Mouse (Mus musculus): ENCODE data around the gene Zfp229. TPM values are rescaled to one million over a fixed set of nuclear protein-coding genes. Genes with fewer than 3 reads are reported as not detected.
"Not testable (repeated sequence)": the region's sequence is repeated elsewhere in the genome, so short reads cannot be mapped to it uniquely, and the experiment has no call there.

Zfp229 gene
- polyA plus RNA-seq, 1 experiment from 2014 or later: 5.8 TPM

GRCm38 (mm10) chr17:21770336-21770735, 39.7 kb downstream of the Zfp229 start:
- Histone ChIP-seq H3K4me1 (no peaks in the 10 kb centered on the region), H3K9me3 (no peaks in the 10 kb centered on the region), H3K4me3 (no peak overlapping the region), H3K36me3 (no peaks in the 10 kb centered on the region), H3K27me3 (ENCODE audit: insufficient read depth, poor library complexity, severe bottlenecking) (no peaks in the 10 kb centered on the region), H3K27ac (no peak overlapping the region)
- WGBS: 82% methylated on average over 2 of the region's 2 CpGs
- no peak for DNase-seq (ENCODE audit: low spot score)

- no peak overlapping the region for H3K4me3 ChIP-seq
- 0 out of 2 replicates have a peak, but pooled peaks cover 4% of the 10 kb centered on the region for H3K9me3 ChIP-seq
- H3K27me3 ChIP-seq (ENCODE audit: insufficient read depth, poor library complexity, severe bottlenecking): no peaks in the 10 kb centered on the region
- H3K27ac ChIP-seq: no peak overlapping the region
- H3K36me3 ChIP-seq: no peaks in the 10 kb centered on the region
- 77% methylated on average over 4 of the region's 4 CpGs for WGBS
- DNase-seq (ENCODE audit: low spot score): no peak
- H3K4me1 ChIP-seq: no peaks in the 10 kb centered on the region
Observed at GRCm38 (mm10) chr17:21792256-21792655, 61.7 kb downstream of the Zfp229 start.

- 40% methylated on average over 19 of the region's 19 CpGs for WGBS
- not testable (repeated sequence) for H3K36me3 ChIP-seq; H3K4me3 ChIP-seq; H3K4me1 ChIP-seq; H3K9me3 ChIP-seq; DNase-seq (ENCODE audit: low spot score); H3K27ac ChIP-seq; H3K27me3 ChIP-seq (ENCODE audit: insufficient read depth, poor library complexity, severe bottlenecking)
Observed at GRCm38 (mm10) chr17:21801373-21801772, 70.8 kb downstream of the Zfp229 start.

Other genes starting within 250 kb of the Zfp229 start
- gene Zfp53, start 241.8 kb upstream of the Zfp229 start, polyA plus RNA-seq (2016; fragmentation: Nextera tagmentation; extraction: Ambion mirVana): 6.4 and 8.0 TPM in 2 replicates
- gene Zfp52, start 195.3 kb upstream of the Zfp229 start, polyA plus RNA-seq (2016; fragmentation: Nextera tagmentation; extraction: Ambion mirVana): 2.0 and 2.1 TPM in 2 replicates
- 15.6 and 19.0 TPM in 2 replicates for gene Zfp948, start 163.8 kb upstream of the Zfp229 start, polyA plus RNA-seq (2016; fragmentation: Nextera tagmentation; extraction: Ambion mirVana)
- gene Zfp983, start 80.2 kb upstream of the Zfp229 start, polyA plus RNA-seq (2016; fragmentation: Nextera tagmentation; extraction: Ambion mirVana): 2.7 and 2.9 TPM in 2 replicates
- 4.1 and 4.9 TPM in 2 replicates for gene Gm10226, start 38.9 kb upstream of the Zfp229 start, polyA plus RNA-seq (2016; fragmentation: Nextera tagmentation; extraction: Ambion mirVana)
- gene Zfp760, start 23.1 kb upstream of the Zfp229 start, polyA plus RNA-seq (2016; fragmentation: Nextera tagmentation; extraction: Ambion mirVana): 7.8 and 11.0 TPM in 2 replicates
- gene Zfp820, start 115.0 kb downstream of the Zfp229 start, polyA plus RNA-seq (2016; fragmentation: Nextera tagmentation; extraction: Ambion mirVana): 4.5 and 4.7 TPM in 2 replicates
- 3.9 and 5.1 TPM in 2 replicates for gene Zfp995, start 179.1 kb downstream of the Zfp229 start, polyA plus RNA-seq (2016; fragmentation: Nextera tagmentation; extraction: Ambion mirVana)
- 16.0 and 17.7 TPM in 2 replicates for gene Zfp942, start 231.7 kb downstream of the Zfp229 start, polyA plus RNA-seq (2016; fragmentation: Nextera tagmentation; extraction: Ambion mirVana)
- 11.9 and 14.6 TPM in 2 replicates for gene Zfp943, start 231.8 kb downstream of the Zfp229 start, polyA plus RNA-seq (2016; fragmentation: Nextera tagmentation; extraction: Ambion mirVana)

All from heart, embryonic 10.5 days (tissue).